Mouse (Mus musculus) E14TG2a.4 (cell line): ENCODE measurements at regions not wholly inside any gene's neighbourhood (a gene's known extent, or its start where the extent isn't known, plus 50 kb on each side); places are given as distances from the start of the nearest gene placed in this dataset.

Experiments
- CTCF ChIP-seq: conservative IDR thresholded peaks from 2 replicates; pipeline ENCODE4 v1.5.1; 2014; ENCODE audit warnings: low read length
- NANOG ChIP-seq: IDR thresholded peaks from 2 replicates; pipeline ENCODE4 v1.6.1; 2014; ENCODE audit warnings: borderline replicate concordance, low read length, mixed read lengths
- POU5F1 ChIP-seq: IDR thresholded peaks from 2 replicates; pipeline ENCODE4 v1.6.1; 2014; ENCODE audit warnings: low read length, borderline replicate concordance

DNA sequence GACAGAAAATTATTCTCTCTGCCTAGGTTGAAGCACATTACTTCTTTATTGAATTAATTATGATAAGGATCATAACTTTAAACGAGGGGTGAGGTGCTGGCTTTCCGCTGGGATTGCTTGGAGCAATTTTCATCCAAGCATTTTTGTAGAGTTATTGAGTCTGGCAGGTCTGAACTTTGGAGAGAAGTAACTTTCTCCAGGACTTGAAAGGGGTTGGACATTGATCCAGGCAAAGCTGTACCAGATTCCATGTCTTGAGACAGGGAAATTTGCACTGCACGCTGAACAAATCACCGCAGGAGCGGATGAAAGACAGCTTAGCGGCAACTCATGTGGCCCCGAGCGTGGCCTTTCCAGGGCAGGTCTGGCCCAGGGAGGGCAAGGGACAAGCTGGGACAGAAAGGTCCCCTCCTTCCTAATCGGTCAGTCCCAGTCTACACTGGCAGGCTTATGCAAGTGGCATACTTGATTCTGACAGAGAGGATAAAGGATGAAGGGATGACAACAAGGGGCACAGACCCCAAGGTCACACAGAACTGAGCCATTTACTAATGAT lies 108.8 kb upstream of the Mrps22 start:
- no peak for TF ChIP-seq CTCF
- no peak for TF ChIP-seq POU5F1
- TF ChIP-seq NANOG, result no peak
